Mouse (Mus musculus): Measurements from ENCODE around the gene Krr1. TPM values are rescaled to one million over a fixed set of nuclear protein-coding genes. Genes with fewer than 3 reads are reported as not detected.
A peak's percentile ranks its signal among the peaks of the same experiment; 100 is the strongest.

The Krr1 gene
- polyA plus RNA-seq, 1 experiment: 10.5 TPM

DNA sequence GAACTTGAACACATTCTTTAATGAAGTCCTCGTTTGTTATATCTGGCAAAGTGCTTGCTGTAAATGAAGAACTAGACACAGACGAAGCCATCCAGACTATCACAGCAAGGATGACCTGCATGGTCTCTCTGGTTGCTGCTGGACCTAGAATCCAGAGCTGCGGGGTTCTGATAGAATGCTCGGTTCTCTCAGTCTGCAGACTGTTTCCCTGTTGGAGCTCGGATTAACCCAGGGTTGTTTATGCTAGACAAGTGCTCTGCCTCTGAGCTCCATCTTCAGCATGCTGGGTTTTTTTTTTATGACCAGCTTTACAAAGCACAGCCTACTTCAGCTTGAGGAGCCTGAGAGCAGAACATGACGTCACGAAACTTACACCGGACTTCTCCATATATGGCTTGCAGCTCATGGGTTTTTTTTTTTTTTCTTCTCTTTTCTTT lies 24.5 kb downstream of the Krr1 start:
- Histone ChIP-seq H3K79me2 (ENCODE audit: control insufficient read depth, insufficient read depth) (no peaks in the 10 kb centered on the region), H3K27me3 (ENCODE audit: control insufficient read depth, insufficient read depth, insufficient read length) (no peaks in the 10 kb centered on the region), H3K36me3 (ENCODE audit: control insufficient read depth, insufficient read depth) (no peaks in the 10 kb centered on the region), H3K4me3 (no peak overlapping the region), H3ac (ENCODE audit: control insufficient read depth, insufficient read length) (no peak overlapping the region), H3K4me2 (ENCODE audit: low read depth) (no peak overlapping the region)
- no peak for TF ChIP-seq POLR2AphosphoS2 (IDR thresholded peaks at IDR 0.05; ENCODE audit: insufficient read length, low read depth)
- no peak for TF ChIP-seq TCF12 (IDR thresholded peaks at IDR 0.05; ENCODE audit: insufficient read depth, poor library complexity, severe bottlenecking)
- peak; percentile 82 for TF ChIP-seq SRF (IDR thresholded peaks at IDR 0.05; ENCODE audit: control insufficient read depth, insufficient read length, low read depth)
- TF ChIP-seq CEBPB (IDR thresholded peaks at IDR 0.05; ENCODE audit: insufficient read depth, poor library complexity, severe bottlenecking): no peak

DNA sequence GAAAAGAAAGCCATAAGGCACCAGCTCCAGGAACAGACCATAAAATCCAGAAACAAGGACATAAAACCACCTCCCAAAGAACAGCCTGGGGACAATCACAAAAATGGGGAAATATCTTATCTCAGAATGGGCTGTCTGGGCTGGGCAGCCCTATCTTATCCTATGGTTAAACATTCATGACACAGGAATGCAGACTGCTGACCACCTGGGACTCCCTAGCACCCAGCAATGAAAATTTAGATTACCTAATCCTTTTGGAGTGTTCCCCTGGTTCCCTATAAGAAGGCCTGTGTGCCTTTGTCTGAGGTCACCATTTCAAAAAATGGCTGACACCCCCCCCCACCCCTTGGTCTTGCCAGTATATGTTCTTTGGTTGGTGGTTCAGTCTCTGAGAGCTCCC lies 25.2 kb downstream of the Krr1 start:
- no peaks in the 10 kb centered on the region for H3K27me3 ChIP-seq (ENCODE audit: control insufficient read depth, insufficient read depth, insufficient read length)
- H3ac ChIP-seq (ENCODE audit: control insufficient read depth, insufficient read length): no peak overlapping the region
- TF ChIP-seq SRF (IDR thresholded peaks at IDR 0.05; ENCODE audit: control insufficient read depth, insufficient read length, low read depth) (no peak), TCF3 (IDR thresholded peaks at IDR 0.05; ENCODE audit: insufficient read length, low read depth) (no peak), MYOD1 (IDR thresholded peaks at IDR 0.05; ENCODE audit: control insufficient read depth in 1 of 3, insufficient read length in 2 of 3, low read depth in 2 of 3) (no peak), E2F4 (IDR thresholded peaks at IDR 0.05; ENCODE audit: insufficient read depth) (no peak), USF1 (IDR thresholded peaks at IDR 0.05; ENCODE audit: low read depth) (no peak)
- H3K79me2 ChIP-seq (ENCODE audit: control insufficient read depth, insufficient read depth): no peaks in the 10 kb centered on the region
- H3K36me3 ChIP-seq (ENCODE audit: control insufficient read depth, insufficient read depth): no peaks in the 10 kb centered on the region
- H3K4me2 ChIP-seq (ENCODE audit: low read depth): peak overlapping the region; percentile 2
- no peak overlapping the region for H3K4me3 ChIP-seq

DNA sequence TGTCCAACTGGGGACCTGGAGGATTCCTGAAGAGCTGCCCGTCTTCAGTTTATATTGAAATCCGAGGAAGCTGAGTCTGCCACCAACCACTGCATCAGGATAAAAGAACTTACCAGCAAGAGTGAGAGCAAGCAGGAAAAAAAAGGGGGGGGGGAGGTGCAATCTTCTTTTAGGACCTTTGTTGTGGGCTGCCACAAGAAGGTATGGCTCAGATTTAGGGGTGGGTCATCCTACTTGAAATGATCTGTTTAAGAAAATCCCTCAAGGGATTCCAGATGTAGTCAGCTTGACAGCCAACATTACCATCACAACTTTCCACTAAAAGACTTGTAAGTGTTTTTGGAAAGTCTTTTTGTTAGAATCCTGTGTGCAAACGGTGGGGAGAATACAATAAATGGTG lies 27.3 kb downstream of the Krr1 start:
- Histone ChIP-seq H3K27me3 (ENCODE audit: control insufficient read depth, insufficient read depth, insufficient read length) (no peaks in the 10 kb centered on the region), H3K79me2 (ENCODE audit: control insufficient read depth, insufficient read depth) (no peaks in the 10 kb centered on the region), H3K4me3 (no peak overlapping the region), H3ac (ENCODE audit: control insufficient read depth, insufficient read length) (no peak overlapping the region), H3K36me3 (ENCODE audit: control insufficient read depth, insufficient read depth) (no peaks in the 10 kb centered on the region), H3K4me2 (ENCODE audit: low read depth) (peak overlapping the region; percentile 66)
- no peak for TF ChIP-seq USF1 (IDR thresholded peaks at IDR 0.05; ENCODE audit: low read depth)
- no peak for TF ChIP-seq CEBPB (IDR thresholded peaks at IDR 0.05; ENCODE audit: insufficient read depth, poor library complexity, severe bottlenecking)
- no peak for TF ChIP-seq MAX (IDR thresholded peaks at IDR 0.05; ENCODE audit: low read depth)

DNA sequence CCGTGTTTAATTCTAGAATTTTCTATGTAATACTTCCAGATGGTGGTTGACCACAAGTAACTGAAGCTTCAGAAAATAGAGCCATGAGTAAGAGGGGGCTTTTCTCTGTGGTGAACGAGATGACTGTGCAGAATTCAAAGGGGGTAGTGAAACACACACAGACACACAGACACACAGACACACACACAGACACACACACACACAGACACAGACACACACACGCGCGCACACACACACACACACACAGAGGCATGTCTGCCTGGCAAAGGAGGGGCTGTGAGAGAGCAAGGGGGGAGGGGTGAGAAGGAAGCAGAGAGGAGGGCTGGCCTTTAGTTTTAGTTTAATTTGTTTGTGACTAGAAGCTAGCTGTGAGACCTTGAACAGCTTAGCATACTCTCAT lies 28.1 kb downstream of the Krr1 start:
- peak in 2 of 3 experiments; percentile 50 to 64 for TF ChIP-seq MYOG (IDR thresholded peaks at IDR 0.05; ENCODE audit: control insufficient read depth in 1 of 3, insufficient read depth in 1 of 3, insufficient read length in 2 of 3, low read depth in 2 of 3)
- TF ChIP-seq TCF12 (IDR thresholded peaks at IDR 0.05; ENCODE audit: insufficient read depth, poor library complexity, severe bottlenecking): no peak

DNA sequence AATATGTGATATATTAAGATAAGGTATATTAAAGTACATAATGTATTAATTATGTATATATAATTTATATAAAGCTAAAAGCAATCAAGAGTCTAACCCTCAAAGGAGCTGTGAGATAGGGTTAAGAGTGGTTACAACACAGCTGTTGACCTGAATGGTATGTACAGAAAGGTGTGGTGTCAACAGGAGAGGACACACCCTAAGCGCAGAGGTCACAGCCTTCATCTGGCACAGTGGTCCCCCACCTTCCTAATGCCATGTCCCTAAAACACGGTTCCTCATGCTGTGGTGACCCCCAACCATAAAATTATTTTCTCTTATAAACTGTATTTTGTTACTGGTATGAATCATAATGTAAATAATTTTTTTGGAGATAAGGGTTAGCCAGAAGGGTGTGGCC lies 28.9 kb downstream of the Krr1 start:
- Histone ChIP-seq H3K4me3 (no peak overlapping the region), H3K4me2 (ENCODE audit: low read depth) (peak overlapping the region; percentile 10), H3ac (ENCODE audit: control insufficient read depth, insufficient read length) (no peak overlapping the region), H3K36me3 (ENCODE audit: control insufficient read depth, insufficient read depth) (no peaks in the 10 kb centered on the region), H3K27me3 (ENCODE audit: control insufficient read depth, insufficient read depth, insufficient read length) (no peaks in the 10 kb centered on the region), H3K79me2 (ENCODE audit: control insufficient read depth, insufficient read depth) (no peaks in the 10 kb centered on the region)
- TF ChIP-seq POLR2AphosphoS2 (IDR thresholded peaks at IDR 0.05; ENCODE audit: insufficient read length, low read depth) (no peak), REST (IDR thresholded peaks at IDR 0.05; ENCODE audit: insufficient read depth, insufficient read length) (no peak), SRF (IDR thresholded peaks at IDR 0.05; ENCODE audit: control insufficient read depth, insufficient read length, low read depth) (no peak), TCF3 (IDR thresholded peaks at IDR 0.05; ENCODE audit: insufficient read length, low read depth) (no peak), POLR2A (IDR thresholded peaks at IDR 0.05; ENCODE audit: insufficient read length, low read depth) (no peak), MAX (IDR thresholded peaks at IDR 0.05; ENCODE audit: low read depth) (no peak), MYOG (IDR thresholded peaks at IDR 0.05; ENCODE audit: control insufficient read depth in 1 of 3, insufficient read depth in 1 of 3, insufficient read length in 2 of 3, low read depth in 2 of 3) (no peak), CEBPB (IDR thresholded peaks at IDR 0.05; ENCODE audit: insufficient read depth, poor library complexity, severe bottlenecking) (no peak), MYOD1 (IDR thresholded peaks at IDR 0.05; ENCODE audit: control insufficient read depth in 1 of 3, insufficient read length in 2 of 3, low read depth in 2 of 3) (no peak), USF1 (IDR thresholded peaks at IDR 0.05; ENCODE audit: low read depth) (no peak), TCF12 (IDR thresholded peaks at IDR 0.05; ENCODE audit: insufficient read depth, poor library complexity, severe bottlenecking) (no peak), E2F4 (IDR thresholded peaks at IDR 0.05; ENCODE audit: insufficient read depth) (no peak)

More for the DNA sequence above, 28.1 kb downstream of the Krr1 start:
- Histone ChIP-seq H3ac (ENCODE audit: control insufficient read depth, insufficient read length) (no peak overlapping the region), H3K27me3 (ENCODE audit: control insufficient read depth, insufficient read depth, insufficient read length) (no peaks in the 10 kb centered on the region), H3K4me2 (ENCODE audit: low read depth) (peak overlapping the region; percentile 66), H3K36me3 (ENCODE audit: control insufficient read depth, insufficient read depth) (no peaks in the 10 kb centered on the region), H3K4me3 (no peak overlapping the region), H3K79me2 (ENCODE audit: control insufficient read depth, insufficient read depth) (no peaks in the 10 kb centered on the region)
